Mouse (Mus musculus) spleen, adult 2 months (tissue): ENCODE results near the gene Iqgap1. TPM values are rescaled to one million over a fixed set of nuclear protein-coding genes. Genes with fewer than 3 reads are reported as not detected.

ENCODE experiments used
- DNase-seq, 2 experiments: peaks; one replicate each; pipeline versions ENCODE4 v3.0.0 to v3.0.0-alpha.2; 2012 to 2021; ENCODE audit warnings: low spot score in 2 of 2, low read depth in 1 of 2
- H3K27ac ChIP-seq: fragments of 200-500 bp; 2 replicates; pipeline ENCODE4 v1.5.1; 2012; ENCODE audit warnings: low read length, inconsistent platforms; ENCODE audit not compliant: insufficient read depth
- H3K27me3 ChIP-seq: fragments of 200-500 bp; 2 replicates; pipeline ENCODE4 v1.6.1; 2012; ENCODE audit warnings: mild to moderate bottlenecking, moderate library complexity, low read length, inconsistent platforms; ENCODE audit not compliant: control insufficient read depth, insufficient read depth
- H3K36me3 ChIP-seq: fragments of 200-500 bp; 2 replicates; pipeline ENCODE4 v1.6.1; 2012; ENCODE audit warnings: mild to moderate bottlenecking, low read length, inconsistent platforms; ENCODE audit not compliant: control insufficient read depth, insufficient read depth
- H3K4me1 ChIP-seq: fragments of 200-500 bp; 2 replicates; pipeline ENCODE4 v1.6.1; 2011; ENCODE audit warnings: inconsistent platforms; ENCODE audit not compliant: control insufficient read depth, insufficient read depth, insufficient read length
- H3K4me3 ChIP-seq: fragments of 200-500 bp; 2 replicates; pipeline ENCODE4 v1.5.1; 2011; ENCODE audit warnings: mild to moderate bottlenecking, inconsistent platforms; ENCODE audit not compliant: insufficient read depth, insufficient read length; ENCODE audit errors: extremely low read depth
- CTCF ChIP-seq: fragments of 200-500 bp; IDR thresholded peaks from 2 replicates; pipeline ENCODE4 v1.5.1; 2011; ENCODE audit warnings: mild to moderate bottlenecking, inconsistent platforms; ENCODE audit not compliant: insufficient read depth, insufficient read length, insufficient replicate concordance; ENCODE audit errors: extremely low read depth
- POLR2A ChIP-seq: fragments of 200-500 bp; IDR thresholded peaks from 2 replicates; pipeline ENCODE4 v1.6.1; 2011; ENCODE audit warnings: low read depth, low read length, inconsistent platforms
- WGBS: fragments of 180-500 bp; shearing (Covaris S2); methylation state at CpG from one replicate; pipeline ENCODE4 v1.1.7; 2018; 5-methylcytosine and 5-hydroxymethylcytosine counted together
- polyA plus RNA-seq: library from polyadenylated mRNA; depleted of rRNA; stranded (reverse); fragments of >200 nt; gene quantifications from 2 replicates; pipeline ENCODE4 v1.2.3, GENCODE M21; 2012

Gene Iqgap1
- polyA plus RNA-seq, 1 experiment, result 55.9 TPM

DNA sequence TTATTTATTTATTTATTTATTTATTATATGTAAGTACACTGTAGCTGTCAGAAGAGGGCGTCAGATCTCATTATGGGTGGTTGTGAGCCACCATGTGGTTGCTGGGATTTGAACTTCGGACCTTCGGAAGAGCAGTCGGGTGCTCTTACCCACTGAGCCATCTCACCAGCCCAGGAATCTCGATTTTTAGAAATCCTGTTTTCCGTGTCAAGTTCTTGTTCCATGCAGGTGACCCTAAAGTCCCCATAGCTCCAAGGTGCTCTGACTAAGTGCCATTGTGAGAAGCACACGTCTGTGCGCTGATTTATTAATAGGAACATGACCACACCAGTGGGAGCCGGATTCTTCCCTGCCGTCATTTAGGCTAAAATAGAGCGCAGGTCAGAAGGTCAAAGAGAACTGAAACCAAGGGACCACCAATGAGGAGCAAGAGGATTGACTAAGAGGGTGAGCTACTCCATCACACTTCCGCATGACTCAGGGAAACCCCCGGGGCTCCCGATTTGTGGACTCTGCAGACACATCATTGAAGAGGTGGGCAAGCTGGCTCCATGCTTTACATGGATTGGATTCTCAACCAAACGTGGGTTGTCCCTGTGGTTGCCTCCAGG, 4.5 kb upstream of the Iqgap1 start:
- H3K4me3 ChIP-seq, result no peak overlapping the region
- WGBS, result 67% methylated on average over 15 of the region's 15 CpGs
- no peak overlapping the region for H3K27ac ChIP-seq
- H3K27me3 ChIP-seq, result no peaks in the 10 kb centered on the region
- no peak for TF ChIP-seq CTCF
- no peak for TF ChIP-seq POLR2A
- DNase-seq, result peak; percentile 36 to 45
- no peaks in the 10 kb centered on the region for H3K36me3 ChIP-seq
- H3K4me1 ChIP-seq, result peaks cover 2% of the 10 kb centered on the region

GRCm38 (mm10) chr7:80828146-80828860, 2.5 kb upstream of the Iqgap1 start:
- DNase-seq, result peak in 1 of 2 experiments; percentile 18

DNA sequence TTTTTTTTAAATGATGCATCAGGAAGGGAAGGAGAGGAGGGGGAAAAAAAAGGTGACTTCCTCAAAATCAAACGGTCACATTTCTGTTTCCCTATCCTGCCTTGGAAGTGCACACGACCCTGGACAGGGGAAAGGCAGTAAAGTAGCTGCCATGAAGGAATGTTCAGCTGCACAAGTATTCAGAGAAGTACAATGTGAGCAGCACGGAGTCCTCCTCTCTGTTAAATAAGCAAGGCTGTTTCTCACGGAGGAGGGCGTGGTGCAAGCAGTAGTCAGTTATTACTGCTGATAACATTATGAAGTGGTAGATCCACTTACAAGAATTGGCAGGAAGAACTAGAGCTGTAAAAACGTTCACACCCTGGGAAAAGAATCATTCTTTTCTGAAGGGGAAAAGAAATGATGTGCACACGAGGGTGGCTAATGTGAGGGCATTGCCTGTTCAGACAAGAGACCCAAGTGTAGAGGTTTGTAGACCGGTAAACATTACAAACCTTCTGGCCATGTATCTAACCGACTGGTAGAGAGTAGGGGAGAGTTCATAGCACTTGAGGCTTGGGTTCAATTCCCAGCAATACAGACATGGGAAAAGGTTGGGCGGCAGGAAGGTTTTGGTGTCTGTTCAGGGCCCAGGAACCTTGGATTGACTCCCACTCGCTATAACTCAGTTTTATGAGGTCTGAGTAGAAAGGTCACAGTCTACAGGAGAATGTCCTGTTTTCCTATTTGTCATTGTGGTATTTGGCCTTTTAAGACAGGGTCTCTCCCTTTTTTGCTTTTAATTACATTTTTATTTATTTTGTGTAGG, 1.7 kb downstream of the Iqgap1 start:
- no peaks in the 10 kb centered on the region; the same call in 1 of the 2 replicates for H3K4me1 ChIP-seq
- H3K4me3 ChIP-seq, result no peak overlapping the region
- no peaks in the 10 kb centered on the region for H3K27me3 ChIP-seq
- DNase-seq, result no peak
- H3K36me3 ChIP-seq, result no peaks in the 10 kb centered on the region
- 64% methylated on average over 11 of the region's 11 CpGs for WGBS
- TF ChIP-seq CTCF, result no peak
- TF ChIP-seq POLR2A, result no peak
- H3K27ac ChIP-seq, result no peak overlapping the region

More at GRCm38 (mm10) chr7:80828146-80828860, 2.5 kb upstream of the Iqgap1 start:
- Histone ChIP-seq H3K4me3 (no peak overlapping the region), H3K36me3 (no peaks in the 10 kb centered on the region), H3K27me3 (no peaks in the 10 kb centered on the region), H3K27ac (no peak overlapping the region), H3K4me1 (no peaks in the 10 kb centered on the region; the same call in 1 of the 2 replicates)
- TF ChIP-seq CTCF (no peak), POLR2A (no peak)
- WGBS, result 57% methylated on average over 18 of the region's 18 CpGs

GRCm38 (mm10) chr7:80823267-80823666, 2.5 kb downstream of the Iqgap1 start:
- no peaks in the 10 kb centered on the region; the same call in 1 of the 2 replicates for H3K4me1 ChIP-seq
- DNase-seq, result no peak
- H3K27me3 ChIP-seq, result no peaks in the 10 kb centered on the region
- H3K36me3 ChIP-seq, result no peaks in the 10 kb centered on the region
- no peak overlapping the region for H3K27ac ChIP-seq
- 78% methylated on average over 4 of the region's 4 CpGs for WGBS
- TF ChIP-seq POLR2A (no peak), CTCF (no peak)
- no peak overlapping the region for H3K4me3 ChIP-seq

- Histone ChIP-seq H3K36me3 (no peaks in the 10 kb centered on the region), H3K27me3 (no peaks in the 10 kb centered on the region), H3K4me3 (no peak overlapping the region), H3K27ac (no peak overlapping the region), H3K4me1 (no peaks in the 10 kb centered on the region; the same call in 1 of the 2 replicates)
- 77% methylated on average over 4 of the region's 4 CpGs for WGBS
- no peak for TF ChIP-seq POLR2A
- no peak for TF ChIP-seq CTCF
- DNase-seq, result no peak
Observed at GRCm38 (mm10) chr7:80820838-80821237, 4.9 kb downstream of the Iqgap1 start.

DNA sequence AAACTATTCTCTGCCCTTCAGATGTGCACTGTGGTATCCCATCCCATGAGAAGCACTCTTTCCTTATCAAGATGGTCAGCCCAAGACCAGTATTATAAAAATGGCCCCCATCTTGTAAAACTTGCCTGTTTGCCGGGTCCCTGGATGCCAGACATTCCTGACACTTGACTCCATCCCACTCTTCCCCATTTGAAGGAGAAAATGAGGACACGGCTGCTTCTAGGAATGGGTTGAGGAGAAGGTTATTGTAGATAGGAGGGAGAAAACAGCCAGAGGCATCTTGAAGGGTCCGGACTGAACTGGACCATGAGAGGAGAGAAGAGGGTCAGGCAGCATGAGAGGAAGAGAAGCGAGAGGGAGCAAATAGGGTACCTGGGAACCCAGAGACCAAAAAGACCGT, 9.1 kb downstream of the Iqgap1 start:
- Histone ChIP-seq H3K27me3 (no peaks in the 10 kb centered on the region), H3K27ac (no peak overlapping the region), H3K36me3 (no peaks in the 10 kb centered on the region), H3K4me3 (no peak overlapping the region), H3K4me1 (no peaks in the 10 kb centered on the region)
- TF ChIP-seq CTCF (no peak), POLR2A (no peak)
- DNase-seq, result no peak
- WGBS, result 85% methylated on average over 5 of the region's 5 CpGs
